Mouse (Mus musculus): Measurements from ENCODE around the gene Katnal1. TPM values are rescaled to one million over a fixed set of nuclear protein-coding genes. Genes with fewer than 3 reads are reported as not detected.

Katnal1 gene
- polyA plus RNA-seq, 1 experiment = 8.2 TPM

GRCm38 (mm10) chr5:148924051-148924450 is 5.1 kb downstream of the Katnal1 start:
- Histone ChIP-seq H3ac (ENCODE audit: control insufficient read depth, insufficient read length, low read depth) (no peak overlapping the region), H3K27me3 (ENCODE audit: control insufficient read depth, insufficient read depth, insufficient read length) (no peaks in the 10 kb centered on the region), H3K4me3 (ENCODE audit: insufficient read depth, poor library complexity, severe bottlenecking) (no peak overlapping the region), H3K79me3 (ENCODE audit: low read depth) (no peaks in the 10 kb centered on the region), H3K79me2 (ENCODE audit: control insufficient read depth, insufficient read depth) (peaks cover 24% of the 10 kb centered on the region), H3K36me3 (ENCODE audit: control insufficient read depth, insufficient read depth) (no peaks in the 10 kb centered on the region)
- TF ChIP-seq CEBPB (IDR thresholded peaks at IDR 0.05; ENCODE audit: low read depth) (no peak), MYOD1 (IDR thresholded peaks at IDR 0.05; ENCODE audit: control insufficient read depth, insufficient read length, low read depth) (no peak), MAX (IDR thresholded peaks at IDR 0.05) (no peak), CTCF (IDR thresholded peaks at IDR 0.05; ENCODE audit: control insufficient read depth, insufficient read depth, insufficient read length) (no peak), USF1 (IDR thresholded peaks at IDR 0.05; ENCODE audit: low read depth) (no peak), FOSL1 (IDR thresholded peaks at IDR 0.05; ENCODE audit: insufficient read depth, low read length, poor library complexity, severe bottlenecking) (no peak), MYOG (IDR thresholded peaks at IDR 0.05; ENCODE audit: control insufficient read depth, extremely low read depth, insufficient read length) (no peak)

GRCm38 (mm10) chr5:148923408-148923807 is 5.7 kb downstream of the Katnal1 start:
- no peak for TF ChIP-seq USF1 (IDR thresholded peaks at IDR 0.05; ENCODE audit: low read depth)
- no peak for TF ChIP-seq FOSL1 (IDR thresholded peaks at IDR 0.05; ENCODE audit: insufficient read depth, low read length, poor library complexity, severe bottlenecking)
- no peak for TF ChIP-seq MYOG (IDR thresholded peaks at IDR 0.05; ENCODE audit: control insufficient read depth, extremely low read depth, insufficient read length)
- TF ChIP-seq MAX (IDR thresholded peaks at IDR 0.05) = no peak
- TF ChIP-seq CTCF (IDR thresholded peaks at IDR 0.05; ENCODE audit: control insufficient read depth, insufficient read depth, insufficient read length) = no peak
- TF ChIP-seq MYOD1 (IDR thresholded peaks at IDR 0.05; ENCODE audit: control insufficient read depth, insufficient read length, low read depth) = no peak
- no peak for TF ChIP-seq CEBPB (IDR thresholded peaks at IDR 0.05; ENCODE audit: low read depth)
- no peak overlapping the region for H3K4me3 ChIP-seq (ENCODE audit: insufficient read depth, poor library complexity, severe bottlenecking)
- H3K79me3 ChIP-seq (ENCODE audit: low read depth) = no peaks in the 10 kb centered on the region
- peaks cover 24% of the 10 kb centered on the region for H3K79me2 ChIP-seq (ENCODE audit: control insufficient read depth, insufficient read depth)
- no peaks in the 10 kb centered on the region for H3K27me3 ChIP-seq (ENCODE audit: control insufficient read depth, insufficient read depth, insufficient read length)
- H3ac ChIP-seq (ENCODE audit: control insufficient read depth, insufficient read length, low read depth) = no peak overlapping the region
- H3K36me3 ChIP-seq (ENCODE audit: control insufficient read depth, insufficient read depth) = no peaks in the 10 kb centered on the region

- H3ac ChIP-seq (ENCODE audit: control insufficient read depth, insufficient read length, low read depth) = no peak overlapping the region
- H3K36me3 ChIP-seq (ENCODE audit: control insufficient read depth, insufficient read depth) = no peaks in the 10 kb centered on the region
- no peak for TF ChIP-seq USF1 (IDR thresholded peaks at IDR 0.05; ENCODE audit: low read depth)
- no peak for TF ChIP-seq MYOD1 (IDR thresholded peaks at IDR 0.05; ENCODE audit: control insufficient read depth, insufficient read length, low read depth)
- TF ChIP-seq MYOG (IDR thresholded peaks at IDR 0.05; ENCODE audit: control insufficient read depth, extremely low read depth, insufficient read length) = no peak
- no peak for TF ChIP-seq CTCF (IDR thresholded peaks at IDR 0.05; ENCODE audit: control insufficient read depth, insufficient read depth, insufficient read length)
- TF ChIP-seq FOSL1 (IDR thresholded peaks at IDR 0.05; ENCODE audit: insufficient read depth, low read length, poor library complexity, severe bottlenecking) = no peak
- TF ChIP-seq CEBPB (IDR thresholded peaks at IDR 0.05; ENCODE audit: low read depth) = no peak
- TF ChIP-seq MAX (IDR thresholded peaks at IDR 0.05) = no peak
- H3K79me3 ChIP-seq (ENCODE audit: low read depth) = no peaks in the 10 kb centered on the region
- H3K27me3 ChIP-seq (ENCODE audit: control insufficient read depth, insufficient read depth, insufficient read length) = no peaks in the 10 kb centered on the region
- peaks cover 19% of the 10 kb centered on the region for H3K79me2 ChIP-seq (ENCODE audit: control insufficient read depth, insufficient read depth)
- no peak overlapping the region for H3K4me3 ChIP-seq (ENCODE audit: insufficient read depth, poor library complexity, severe bottlenecking)
Measured at GRCm38 (mm10) chr5:148922773-148923172, 6.3 kb downstream of the Katnal1 start.

GRCm38 (mm10) chr5:148918049-148918448 is 11.1 kb downstream of the Katnal1 start:
- no peaks in the 10 kb centered on the region for H3K36me3 ChIP-seq (ENCODE audit: control insufficient read depth, insufficient read depth)
- no peaks in the 10 kb centered on the region for H3K79me2 ChIP-seq (ENCODE audit: control insufficient read depth, insufficient read depth)
- TF ChIP-seq MYOD1 (IDR thresholded peaks at IDR 0.05; ENCODE audit: control insufficient read depth, insufficient read length, low read depth) = no peak
- TF ChIP-seq CTCF (IDR thresholded peaks at IDR 0.05; ENCODE audit: control insufficient read depth, insufficient read depth, insufficient read length) = no peak
- no peak for TF ChIP-seq CEBPB (IDR thresholded peaks at IDR 0.05; ENCODE audit: low read depth)
- TF ChIP-seq USF1 (IDR thresholded peaks at IDR 0.05; ENCODE audit: low read depth) = no peak
- no peak for TF ChIP-seq FOSL1 (IDR thresholded peaks at IDR 0.05; ENCODE audit: insufficient read depth, low read length, poor library complexity, severe bottlenecking)
- no peak for TF ChIP-seq MYOG (IDR thresholded peaks at IDR 0.05; ENCODE audit: control insufficient read depth, extremely low read depth, insufficient read length)
- TF ChIP-seq MAX (IDR thresholded peaks at IDR 0.05) = no peak
- H3K27me3 ChIP-seq (ENCODE audit: control insufficient read depth, insufficient read depth, insufficient read length) = no peaks in the 10 kb centered on the region
- H3ac ChIP-seq (ENCODE audit: control insufficient read depth, insufficient read length, low read depth) = no peak overlapping the region
- no peaks in the 10 kb centered on the region for H3K79me3 ChIP-seq (ENCODE audit: low read depth)
- no peak overlapping the region for H3K4me3 ChIP-seq (ENCODE audit: insufficient read depth, poor library complexity, severe bottlenecking)

- H3ac ChIP-seq (ENCODE audit: control insufficient read depth, insufficient read length, low read depth) = no peak overlapping the region
- no peaks in the 10 kb centered on the region for H3K27me3 ChIP-seq (ENCODE audit: control insufficient read depth, insufficient read depth, insufficient read length)
- TF ChIP-seq CTCF (IDR thresholded peaks at IDR 0.05; ENCODE audit: control insufficient read depth, insufficient read depth, insufficient read length) (no peak), USF1 (IDR thresholded peaks at IDR 0.05; ENCODE audit: low read depth) (no peak), CEBPB (IDR thresholded peaks at IDR 0.05; ENCODE audit: low read depth) (no peak), FOSL1 (IDR thresholded peaks at IDR 0.05; ENCODE audit: insufficient read depth, low read length, poor library complexity, severe bottlenecking) (no peak)
- no peaks in the 10 kb centered on the region for H3K36me3 ChIP-seq (ENCODE audit: control insufficient read depth, insufficient read depth)
- H3K79me3 ChIP-seq (ENCODE audit: low read depth) = no peaks in the 10 kb centered on the region
- H3K79me2 ChIP-seq (ENCODE audit: control insufficient read depth, insufficient read depth) = no peaks in the 10 kb centered on the region
- H3K4me3 ChIP-seq (ENCODE audit: insufficient read depth, poor library complexity, severe bottlenecking) = no peak overlapping the region
Measured at GRCm38 (mm10) chr5:148916775-148917174, 12.3 kb downstream of the Katnal1 start.

GRCm38 (mm10) chr5:148912262-148912661 is 16.9 kb downstream of the Katnal1 start:
- H3K27me3 ChIP-seq (ENCODE audit: control insufficient read depth, insufficient read depth, insufficient read length) = no peaks in the 10 kb centered on the region
- H3K36me3 ChIP-seq (ENCODE audit: control insufficient read depth, insufficient read depth) = peaks cover 5% of the 10 kb centered on the region
- TF ChIP-seq CTCF (IDR thresholded peaks at IDR 0.05; ENCODE audit: control insufficient read depth, insufficient read depth, insufficient read length) (no peak), MYOG (IDR thresholded peaks at IDR 0.05; ENCODE audit: control insufficient read depth, extremely low read depth, insufficient read length) (no peak), CEBPB (IDR thresholded peaks at IDR 0.05; ENCODE audit: low read depth) (no peak), MYOD1 (IDR thresholded peaks at IDR 0.05; ENCODE audit: control insufficient read depth, insufficient read length, low read depth) (no peak), FOSL1 (IDR thresholded peaks at IDR 0.05; ENCODE audit: insufficient read depth, low read length, poor library complexity, severe bottlenecking) (no peak), USF1 (IDR thresholded peaks at IDR 0.05; ENCODE audit: low read depth) (no peak), MAX (IDR thresholded peaks at IDR 0.05) (no peak)
- H3K4me3 ChIP-seq (ENCODE audit: insufficient read depth, poor library complexity, severe bottlenecking) = no peak overlapping the region
- H3K79me2 ChIP-seq (ENCODE audit: control insufficient read depth, insufficient read depth) = no peaks in the 10 kb centered on the region
- no peaks in the 10 kb centered on the region for H3K79me3 ChIP-seq (ENCODE audit: low read depth)
- no peak overlapping the region for H3ac ChIP-seq (ENCODE audit: control insufficient read depth, insufficient read length, low read depth)
